Mouse (Mus musculus) gastrocnemius, postnatal 25 days (tissue): ENCODE results near the gene Fads1. TPM values are rescaled to one million over a fixed set of nuclear protein-coding genes. Genes with fewer than 3 reads are reported as not detected.

Experiments used
- microRNA-seq, 2 experiments: library from miRNA; unstranded; fragments of <30 nt; microRNA quantifications; one replicate each; pipeline ENCODE4 v1.2.0; 2021; ENCODE audit warnings: borderline replicate concordance in 2 of 2
- total RNA-seq, 2 experiments: library from RNA; stranded (reverse); gene quantifications; 1 replicate in 1 of 2; 2 replicates in 1 of 2; pipeline ENCODE4 v1.2.3; 2021

The Fads1 gene
- total RNA-seq, 2 experiments from 2014 or later = 6.9 to 8.2 TPM

Small RNAs within 50 kb of the gene (microRNA-seq; reads per million reads assigned to microRNA genes)
- 0 to 0.74 reads per million in 2 experiments for gene Mir6993

Other genes with a start within 250 kb of the Fads1 start
- 1,000 to 10,000 TPM; 1,951 to 1,957 TPM for gene Fth1, start 202.3 kb upstream of the Fads1 start, total RNA-seq
- under 1 TPM; 0.21 to 0.26 TPM for gene Best1, start 181.3 kb upstream of the Fads1 start, total RNA-seq
- 1 to 10 TPM; 6.0 to 6.5 TPM for gene Rab3il1, start 181.2 kb upstream of the Fads1 start, total RNA-seq
- 1 to 10 TPM; 3.1 to 7.2 TPM for gene Fads3, start 141.3 kb upstream of the Fads1 start, total RNA-seq
- 1 to 10 TPM; 2.8 to 3.4 TPM for gene Fads2, start 81.1 kb upstream of the Fads1 start, total RNA-seq
- gene Tmem258, start 21.1 kb downstream of the Fads1 start, total RNA-seq = 10 to 100 TPM; 81.8 to 94.5 TPM
- 1 to 10 TPM; 2.9 to 3.7 TPM for gene Fen1, start 21.3 kb downstream of the Fads1 start, total RNA-seq
- gene Myrf, start 57.9 kb downstream of the Fads1 start, total RNA-seq = not detected
- 1 to 10 TPM; 4.0 to 6.7 TPM for gene Dagla, start 122.0 kb downstream of the Fads1 start, total RNA-seq
- gene Syt7, start 206.2 kb downstream of the Fads1 start, total RNA-seq = 1 to 10 TPM; 1.9 to 4.1 TPM